Mouse (Mus musculus): ENCODE results near the gene Aff3. TPM values are rescaled to one million over a fixed set of nuclear protein-coding genes. Genes with fewer than 3 reads are reported as not detected.

The Aff3 gene
- polyA plus RNA-seq, 1 experiment from 2014 or later, result 2.1 TPM

- Histone ChIP-seq H3K4me1 (replicated peaks; ENCODE audit: control insufficient read depth, insufficient read depth, low read length) (no peaks in the 10 kb centered on the region), H3K27ac (ENCODE audit: low read depth, low read length) (no peak overlapping the region), H3K9me3 (ENCODE audit: control insufficient read depth) (no peaks in the 10 kb centered on the region), H3K36me3 (ENCODE audit: control insufficient read depth, insufficient read depth) (no peaks in the 10 kb centered on the region), H3K9ac (ENCODE audit: low read depth, low read length) (no peak overlapping the region), H3K27me3 (replicated peaks; ENCODE audit: control insufficient read depth, insufficient read depth, low read length) (peaks cover 38% of the 10 kb centered on the region), H3K4me3 (ENCODE audit: low read depth, low read length) (no peak overlapping the region), H3K4me2 (replicated peaks; ENCODE audit: low read depth) (no peak overlapping the region)
- WGBS, result 40% methylated on average over 7 of the region's 7 CpGs
- no peak for TF ChIP-seq CTCF (IDR thresholded peaks at IDR 0.05; ENCODE audit: low read depth)
- no peak for ATAC-seq
Measured at GRCm38 (mm10) chr1:38631501-38632279, 33.1 kb downstream of the Aff3 start.

DNA sequence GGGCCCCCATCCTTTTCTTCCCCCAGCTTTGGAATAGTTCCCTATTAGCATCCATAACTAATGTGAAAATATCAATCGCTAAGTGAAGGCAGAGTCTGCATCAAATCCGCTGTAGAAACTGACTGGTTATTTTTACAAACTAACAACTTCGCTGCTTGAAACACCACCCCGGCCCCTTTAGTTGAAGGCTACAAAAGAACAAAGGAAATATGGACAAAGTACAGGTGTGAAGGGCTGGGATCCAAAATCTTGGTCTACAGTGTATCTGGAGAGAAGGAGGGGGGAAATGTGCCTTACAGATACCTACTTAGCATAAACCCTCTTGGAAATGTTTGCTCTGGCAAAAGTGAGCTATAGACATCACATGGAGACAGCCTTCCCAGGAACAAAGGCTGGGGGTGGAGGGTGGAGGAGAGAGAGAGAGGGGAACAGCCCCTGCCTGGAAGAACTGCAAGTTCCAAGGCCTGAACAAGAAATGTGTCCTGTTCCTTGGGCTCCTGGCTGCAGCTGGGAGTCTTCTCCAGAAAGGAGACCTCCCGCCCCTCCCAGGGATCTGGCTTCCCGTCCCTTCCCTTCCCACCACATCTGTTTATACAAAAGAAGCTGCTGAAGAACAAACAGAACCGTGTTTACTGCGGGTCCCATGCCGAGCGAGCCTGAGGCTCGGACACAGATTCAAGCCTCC is 35.7 kb downstream of the Aff3 start:
- Histone ChIP-seq H3K4me1 (replicated peaks; ENCODE audit: control insufficient read depth, insufficient read depth, low read length) (no peaks in the 10 kb centered on the region), H3K27ac (ENCODE audit: low read depth, low read length) (peak overlapping the region; percentile 46; the same call in 1 of the 2 replicates), H3K4me2 (replicated peaks; ENCODE audit: low read depth) (0 out of 2 replicates have a peak overlapping the region, but pooled peaks have one; percentile 17), H3K36me3 (ENCODE audit: control insufficient read depth, insufficient read depth) (no peaks in the 10 kb centered on the region), H3K27me3 (replicated peaks; ENCODE audit: control insufficient read depth, insufficient read depth, low read length) (peaks cover 43% of the 10 kb centered on the region), H3K9ac (ENCODE audit: low read depth, low read length) (no peak overlapping the region), H3K9me3 (ENCODE audit: control insufficient read depth) (no peaks in the 10 kb centered on the region), H3K4me3 (ENCODE audit: low read depth, low read length) (no peak overlapping the region)
- TF ChIP-seq CTCF (IDR thresholded peaks at IDR 0.05; ENCODE audit: low read depth), result no peak
- ATAC-seq, result no peak
- 21% methylated on average over 11 of the region's 11 CpGs for WGBS

DNA sequence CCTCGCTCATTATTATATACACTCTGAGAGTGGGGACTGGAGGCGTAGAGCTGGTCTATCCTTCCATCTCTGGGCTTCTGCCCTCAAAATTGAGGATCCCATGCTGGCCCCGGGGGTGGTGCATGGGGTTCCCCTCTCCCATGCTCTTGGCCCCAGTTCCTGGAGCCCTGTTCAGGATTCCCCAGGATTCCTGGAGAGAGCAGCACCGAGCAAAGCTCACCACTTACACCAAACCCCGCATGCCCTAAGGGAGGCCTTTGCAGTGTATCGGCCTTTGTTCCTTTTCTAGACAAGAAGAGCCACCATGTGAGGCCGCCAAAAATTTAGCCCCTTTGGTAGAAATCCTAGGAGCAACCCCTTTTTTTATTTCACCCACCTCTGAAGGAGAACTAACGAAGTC is 36.3 kb downstream of the Aff3 start:
- Histone ChIP-seq H3K36me3 (ENCODE audit: control insufficient read depth, insufficient read depth) (no peaks in the 10 kb centered on the region), H3K9ac (ENCODE audit: low read depth, low read length) (no peak overlapping the region), H3K27ac (ENCODE audit: low read depth, low read length) (peak overlapping the region; percentile 81; the same call in 1 of the 2 replicates), H3K4me1 (replicated peaks; ENCODE audit: control insufficient read depth, insufficient read depth, low read length) (no peaks in the 10 kb centered on the region), H3K27me3 (replicated peaks; ENCODE audit: control insufficient read depth, insufficient read depth, low read length) (peaks cover 43% of the 10 kb centered on the region), H3K9me3 (ENCODE audit: control insufficient read depth) (no peaks in the 10 kb centered on the region), H3K4me3 (ENCODE audit: low read depth, low read length) (peak overlapping the region; percentile 64), H3K4me2 (replicated peaks; ENCODE audit: low read depth) (peak overlapping the region; percentile 91; the same call in 1 of the 2 replicates)
- no peak for ATAC-seq
- WGBS, result 39% methylated on average over 8 of the region's 8 CpGs
- no peak for TF ChIP-seq CTCF (IDR thresholded peaks at IDR 0.05; ENCODE audit: low read depth)

DNA sequence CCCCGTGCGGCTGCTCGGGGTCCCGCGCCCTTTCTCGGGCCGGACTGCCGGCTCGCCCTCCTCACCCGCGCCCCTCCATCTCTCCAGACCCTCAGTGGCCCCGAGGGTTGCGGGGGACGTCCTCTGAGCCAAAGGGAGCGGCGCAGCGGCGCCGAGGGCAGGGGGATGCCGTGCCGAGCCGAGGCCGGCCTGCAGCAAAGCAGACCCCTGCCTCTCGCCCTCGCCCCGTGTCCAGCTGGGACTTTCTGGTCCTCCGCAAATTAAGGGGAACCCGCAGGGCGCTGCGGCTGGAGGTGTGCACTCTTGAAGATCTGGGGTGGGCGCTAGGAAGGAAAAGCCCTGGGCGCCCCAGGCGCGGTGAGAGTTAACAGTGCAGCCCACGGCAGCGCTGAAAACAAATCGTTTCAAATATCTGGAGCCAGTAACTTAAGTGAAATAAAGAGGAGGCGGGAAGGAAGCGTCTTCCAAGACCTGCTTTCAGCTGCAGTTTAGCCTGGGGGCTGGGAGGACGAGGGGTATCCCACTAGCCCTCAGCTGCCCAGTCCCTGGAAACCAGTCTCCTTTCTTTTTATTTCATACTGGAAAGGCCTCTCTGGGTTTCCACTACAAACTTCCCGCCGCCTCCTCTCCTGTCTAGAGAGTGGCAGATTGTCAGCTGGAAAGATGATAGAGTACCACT is 36.9 kb downstream of the Aff3 start:
- H3K27ac ChIP-seq (ENCODE audit: low read depth, low read length), result peak overlapping the region; percentile 81
- H3K36me3 ChIP-seq (ENCODE audit: control insufficient read depth, insufficient read depth), result no peaks in the 10 kb centered on the region
- WGBS, result 3% methylated on average over 42 of the region's 42 CpGs
- no peaks in the 10 kb centered on the region for H3K9me3 ChIP-seq (ENCODE audit: control insufficient read depth)
- ATAC-seq, result no peak; the same call in 1 of the 2 replicates
- H3K9ac ChIP-seq (ENCODE audit: low read depth, low read length), result peak overlapping the region; percentile 60
- H3K4me1 ChIP-seq (replicated peaks; ENCODE audit: control insufficient read depth, insufficient read depth, low read length), result no peaks in the 10 kb centered on the region
- peak overlapping the region; percentile 64 for H3K4me3 ChIP-seq (ENCODE audit: low read depth, low read length)
- no peak for TF ChIP-seq CTCF (IDR thresholded peaks at IDR 0.05; ENCODE audit: low read depth)
- H3K4me2 ChIP-seq (replicated peaks; ENCODE audit: low read depth), result peak overlapping the region; percentile 91
- H3K27me3 ChIP-seq (replicated peaks; ENCODE audit: control insufficient read depth, insufficient read depth, low read length), result peaks cover 43% of the 10 kb centered on the region

GRCm38 (mm10) chr1:38626739-38627661 is 37.8 kb downstream of the Aff3 start:
- peak overlapping the region; percentile 60 for H3K9ac ChIP-seq (ENCODE audit: low read depth, low read length)
- no peaks in the 10 kb centered on the region for H3K4me1 ChIP-seq (replicated peaks; ENCODE audit: control insufficient read depth, insufficient read depth, low read length)
- peak overlapping the region; percentile 91 for H3K4me2 ChIP-seq (replicated peaks; ENCODE audit: low read depth)
- no peaks in the 10 kb centered on the region for H3K36me3 ChIP-seq (ENCODE audit: control insufficient read depth, insufficient read depth)
- peak; percentile 77 for ATAC-seq
- peak overlapping the region; percentile 64 for H3K4me3 ChIP-seq (ENCODE audit: low read depth, low read length)
- peaks cover 43% of the 10 kb centered on the region for H3K27me3 ChIP-seq (replicated peaks; ENCODE audit: control insufficient read depth, insufficient read depth, low read length)
- TF ChIP-seq CTCF (IDR thresholded peaks at IDR 0.05; ENCODE audit: low read depth), result no peak
- peak overlapping the region; percentile 81 for H3K27ac ChIP-seq (ENCODE audit: low read depth, low read length)
- H3K9me3 ChIP-seq (ENCODE audit: control insufficient read depth), result no peaks in the 10 kb centered on the region
- WGBS, result under 1% methylated on average over 85 of the region's 133 CpGs
